Mouse (Mus musculus) bone marrow macrophage, adult 2 months (primary cell): ENCODE measurements around the gene Rapgef4.

Experiments
- CTCF ChIP-seq: IDR thresholded peaks from 2 replicates; pipeline ENCODE4 v1.5.1; 2012; ENCODE audit warnings: low read depth, mild to moderate bottlenecking, low read length, moderate library complexity
- POLR2A ChIP-seq: IDR thresholded peaks from 2 replicates; pipeline ENCODE4 v1.6.1; 2012; ENCODE audit warnings: mild to moderate bottlenecking, low read depth, low read length, borderline replicate concordance

DNA sequence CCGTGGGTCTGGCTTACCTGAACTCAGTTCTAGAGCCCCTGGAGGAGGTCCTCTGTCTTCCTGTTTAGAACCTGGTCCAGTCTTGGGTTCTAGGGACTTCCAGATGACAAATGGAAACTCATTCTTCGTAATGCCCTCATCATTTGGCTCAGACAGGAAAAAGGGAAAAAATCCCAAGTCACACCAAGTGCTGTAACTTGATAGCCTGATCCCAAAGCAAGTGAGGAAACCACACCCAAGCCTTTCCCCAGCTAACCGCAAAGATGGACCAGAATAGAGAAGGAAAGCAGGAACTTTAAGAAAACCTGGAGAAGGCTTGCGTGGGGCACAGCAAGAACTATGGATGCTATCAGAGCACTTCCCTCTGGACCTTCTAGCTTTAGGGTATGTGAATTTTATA is 167.6 kb downstream of the Rapgef4 start:
- TF ChIP-seq CTCF: no peak
- no peak for TF ChIP-seq POLR2A
